Mouse (Mus musculus): ENCODE measurements around the gene Adamts12. TPM values are rescaled to one million over a fixed set of nuclear protein-coding genes. Genes with fewer than 3 reads are reported as not detected.

Adamts12 gene
- polyA plus RNA-seq, 1 experiment from 2014 or later, result 1.7 TPM

- no peak overlapping the region for H3K4me2 ChIP-seq (ENCODE audit: low read depth, low read length)
- H3K9ac ChIP-seq (ENCODE audit: low read depth, low read length), result no peak overlapping the region
- H3K4me3 ChIP-seq (ENCODE audit: low read length), result no peak overlapping the region
- no peaks in the 10 kb centered on the region for H3K4me1 ChIP-seq (ENCODE audit: control insufficient read depth, insufficient read depth, low read length)
- 56% methylated on average over 4 of the region's 4 CpGs for WGBS
- no peak overlapping the region for H3K27ac ChIP-seq (ENCODE audit: low read length)
- H3K36me3 ChIP-seq (ENCODE audit: control insufficient read depth, insufficient read depth, low read length), result no peaks in the 10 kb centered on the region
- H3K9me3 ChIP-seq (ENCODE audit: control insufficient read depth, low read length), result no peaks in the 10 kb centered on the region
- no peaks in the 10 kb centered on the region for H3K27me3 ChIP-seq (replicated peaks; ENCODE audit: control insufficient read depth, insufficient read depth, low read length)
- no peak for ATAC-seq
Measured at GRCm38 (mm10) chr15:11097967-11098702, 33.5 kb downstream of the Adamts12 start.

- H3K4me2 ChIP-seq (ENCODE audit: low read depth, low read length), result no peak overlapping the region
- H3K9me3 ChIP-seq (ENCODE audit: control insufficient read depth, low read length), result no peaks in the 10 kb centered on the region
- no peaks in the 10 kb centered on the region for H3K27me3 ChIP-seq (replicated peaks; ENCODE audit: control insufficient read depth, insufficient read depth, low read length)
- ATAC-seq, result no peak
- no peak overlapping the region for H3K9ac ChIP-seq (ENCODE audit: low read depth, low read length)
- no peaks in the 10 kb centered on the region for H3K36me3 ChIP-seq (ENCODE audit: control insufficient read depth, insufficient read depth, low read length)
- 69% methylated on average over 7 of the region's 7 CpGs for WGBS
- H3K27ac ChIP-seq (ENCODE audit: low read length), result no peak overlapping the region
- H3K4me1 ChIP-seq (ENCODE audit: control insufficient read depth, insufficient read depth, low read length), result no peaks in the 10 kb centered on the region
- no peak overlapping the region for H3K4me3 ChIP-seq (ENCODE audit: low read length)
Measured at GRCm38 (mm10) chr15:11098940-11099339, 34.4 kb downstream of the Adamts12 start.

- ATAC-seq, result no peak
- H3K27ac ChIP-seq (ENCODE audit: low read length), result no peak overlapping the region
Measured at GRCm38 (mm10) chr15:11100917-11101316, 36.3 kb downstream of the Adamts12 start.

GRCm38 (mm10) chr15:11105101-11105500, 40.5 kb downstream of the Adamts12 start:
- H3K27me3 ChIP-seq (replicated peaks; ENCODE audit: control insufficient read depth, insufficient read depth, low read length), result no peaks in the 10 kb centered on the region
- H3K4me2 ChIP-seq (ENCODE audit: low read depth, low read length), result no peak overlapping the region
- no peaks in the 10 kb centered on the region for H3K4me1 ChIP-seq (ENCODE audit: control insufficient read depth, insufficient read depth, low read length)
- 55% methylated on average over 2 of the region's 2 CpGs for WGBS
- H3K4me3 ChIP-seq (ENCODE audit: low read length), result no peak overlapping the region
- no peak overlapping the region for H3K9ac ChIP-seq (ENCODE audit: low read depth, low read length)
- H3K9me3 ChIP-seq (ENCODE audit: control insufficient read depth, low read length), result no peaks in the 10 kb centered on the region
- no peak overlapping the region for H3K27ac ChIP-seq (ENCODE audit: low read length)
- no peak for ATAC-seq
- no peaks in the 10 kb centered on the region for H3K36me3 ChIP-seq (ENCODE audit: control insufficient read depth, insufficient read depth, low read length)

More at GRCm38 (mm10) chr15:11100917-11101316, 36.3 kb downstream of the Adamts12 start:
- no peaks in the 10 kb centered on the region for H3K36me3 ChIP-seq (ENCODE audit: control insufficient read depth, insufficient read depth, low read length)
- H3K9ac ChIP-seq (ENCODE audit: low read depth, low read length), result no peak overlapping the region
- H3K4me2 ChIP-seq (ENCODE audit: low read depth, low read length), result no peak overlapping the region
- H3K9me3 ChIP-seq (ENCODE audit: control insufficient read depth, low read length), result no peaks in the 10 kb centered on the region
- WGBS, result 69% methylated on average over 4 of the region's 4 CpGs
- H3K4me3 ChIP-seq (ENCODE audit: low read length), result no peak overlapping the region
- no peaks in the 10 kb centered on the region for H3K4me1 ChIP-seq (ENCODE audit: control insufficient read depth, insufficient read depth, low read length)
- H3K27me3 ChIP-seq (replicated peaks; ENCODE audit: control insufficient read depth, insufficient read depth, low read length), result no peaks in the 10 kb centered on the region

- H3K36me3 ChIP-seq (ENCODE audit: control insufficient read depth, insufficient read depth, low read length), result no peaks in the 10 kb centered on the region
- H3K4me3 ChIP-seq (ENCODE audit: low read length), result no peak overlapping the region
- H3K9me3 ChIP-seq (ENCODE audit: control insufficient read depth, low read length), result no peaks in the 10 kb centered on the region
- no peak overlapping the region for H3K27ac ChIP-seq (ENCODE audit: low read length)
- H3K4me1 ChIP-seq (ENCODE audit: control insufficient read depth, insufficient read depth, low read length), result no peaks in the 10 kb centered on the region
- 85% methylated on average over 5 of the region's 5 CpGs for WGBS
- no peak for ATAC-seq
- no peaks in the 10 kb centered on the region for H3K27me3 ChIP-seq (replicated peaks; ENCODE audit: control insufficient read depth, insufficient read depth, low read length)
- H3K9ac ChIP-seq (ENCODE audit: low read depth, low read length), result no peak overlapping the region
- no peak overlapping the region for H3K4me2 ChIP-seq (ENCODE audit: low read depth, low read length)
Measured at GRCm38 (mm10) chr15:11107376-11107775, 42.8 kb downstream of the Adamts12 start.

GRCm38 (mm10) chr15:11114631-11115197, 50.1 kb downstream of the Adamts12 start:
- H3K9ac ChIP-seq (ENCODE audit: low read depth, low read length), result no peak overlapping the region
- no peak overlapping the region for H3K27ac ChIP-seq (ENCODE audit: low read length)
- no peak overlapping the region for H3K4me2 ChIP-seq (ENCODE audit: low read depth, low read length)
- H3K36me3 ChIP-seq (ENCODE audit: control insufficient read depth, insufficient read depth, low read length), result no peaks in the 10 kb centered on the region
- WGBS, result 76% methylated on average over 8 of the region's 8 CpGs
- no peak for ATAC-seq
- no peaks in the 10 kb centered on the region for H3K27me3 ChIP-seq (replicated peaks; ENCODE audit: control insufficient read depth, insufficient read depth, low read length)
- no peaks in the 10 kb centered on the region for H3K9me3 ChIP-seq (ENCODE audit: control insufficient read depth, low read length)
- H3K4me1 ChIP-seq (ENCODE audit: control insufficient read depth, insufficient read depth, low read length), result no peaks in the 10 kb centered on the region
- H3K4me3 ChIP-seq (ENCODE audit: low read length), result no peak overlapping the region

GRCm38 (mm10) chr15:11116303-11116702, 51.7 kb downstream of the Adamts12 start:
- no peak for ATAC-seq
- H3K4me2 ChIP-seq (ENCODE audit: low read depth, low read length), result no peak overlapping the region
- no peaks in the 10 kb centered on the region for H3K9me3 ChIP-seq (ENCODE audit: control insufficient read depth, low read length)
- no peak overlapping the region for H3K9ac ChIP-seq (ENCODE audit: low read depth, low read length)
- no peaks in the 10 kb centered on the region for H3K4me1 ChIP-seq (ENCODE audit: control insufficient read depth, insufficient read depth, low read length)
- no peaks in the 10 kb centered on the region for H3K27me3 ChIP-seq (replicated peaks; ENCODE audit: control insufficient read depth, insufficient read depth, low read length)
- H3K27ac ChIP-seq (ENCODE audit: low read length), result peak overlapping the region; percentile 23; the same call in 1 of the 2 replicates
- no peak overlapping the region for H3K4me3 ChIP-seq (ENCODE audit: low read length)
- no peaks in the 10 kb centered on the region for H3K36me3 ChIP-seq (ENCODE audit: control insufficient read depth, insufficient read depth, low read length)
- 57% methylated on average over 2 of the region's 2 CpGs for WGBS

- Histone ChIP-seq H3K9ac (ENCODE audit: low read depth, low read length) (no peak overlapping the region), H3K4me1 (ENCODE audit: control insufficient read depth, insufficient read depth, low read length) (no peaks in the 10 kb centered on the region), H3K36me3 (ENCODE audit: control insufficient read depth, insufficient read depth, low read length) (no peaks in the 10 kb centered on the region), H3K4me3 (ENCODE audit: low read length) (no peak overlapping the region), H3K9me3 (ENCODE audit: control insufficient read depth, low read length) (no peaks in the 10 kb centered on the region), H3K27ac (ENCODE audit: low read length) (no peak overlapping the region), H3K4me2 (ENCODE audit: low read depth, low read length) (no peak overlapping the region), H3K27me3 (replicated peaks; ENCODE audit: control insufficient read depth, insufficient read depth, low read length) (no peaks in the 10 kb centered on the region)
- no peak for ATAC-seq
- WGBS, result 55% methylated on average over 3 of the region's 3 CpGs
Measured at GRCm38 (mm10) chr15:11116853-11117252, 52.3 kb downstream of the Adamts12 start.

GRCm38 (mm10) chr15:11118371-11118770, 53.8 kb downstream of the Adamts12 start:
- Histone ChIP-seq H3K27me3 (replicated peaks; ENCODE audit: control insufficient read depth, insufficient read depth, low read length) (no peaks in the 10 kb centered on the region), H3K4me2 (ENCODE audit: low read depth, low read length) (no peak overlapping the region), H3K9ac (ENCODE audit: low read depth, low read length) (no peak overlapping the region), H3K9me3 (ENCODE audit: control insufficient read depth, low read length) (no peaks in the 10 kb centered on the region), H3K27ac (ENCODE audit: low read length) (no peak overlapping the region), H3K36me3 (ENCODE audit: control insufficient read depth, insufficient read depth, low read length) (no peaks in the 10 kb centered on the region), H3K4me3 (ENCODE audit: low read length) (no peak overlapping the region), H3K4me1 (ENCODE audit: control insufficient read depth, insufficient read depth, low read length) (no peaks in the 10 kb centered on the region)
- no peak for ATAC-seq

All from intestine, embryonic 16.5 days (tissue).